Mouse (Mus musculus) myocyte (in vitro differentiated cells): ENCODE measurements around the gene Alkbh7. TPM values are rescaled to one million over a fixed set of nuclear protein-coding genes. Genes with fewer than 3 reads are reported as not detected.

Source experiments
- H3K27me3 ChIP-seq: one replicate; pipeline ENCODE4 v1.6.1; 2011; ENCODE audit not compliant: control insufficient read depth, insufficient read depth, insufficient read length
- H3K36me3 ChIP-seq: one replicate; pipeline ENCODE4 v1.6.1; 2011; ENCODE audit not compliant: control insufficient read depth, insufficient read depth
- H3K4me2 ChIP-seq: one replicate; pipeline ENCODE4 v1.6.1; 2011; ENCODE audit warnings: low read depth, control low read depth
- H3K4me3 ChIP-seq: one replicate; pipeline ENCODE4 v1.5.1; 2011; ENCODE audit warnings: mild to moderate bottlenecking, control low read depth, moderate library complexity
- H3K79me2 ChIP-seq: one replicate; pipeline ENCODE4 v1.6.1; 2011; ENCODE audit not compliant: control insufficient read depth, insufficient read depth
- H3ac ChIP-seq: one replicate; pipeline ENCODE4 v1.6.1; 2011; ENCODE audit not compliant: control insufficient read depth, insufficient read length
- CEBPB ChIP-seq: IDR thresholded peaks from 2 replicates; pipeline ENCODE4 v1.6.1; 2011; ENCODE audit warnings: mild to moderate bottlenecking, moderate library complexity; ENCODE audit not compliant: poor library complexity, insufficient read depth, severe bottlenecking
- E2F4 ChIP-seq: IDR thresholded peaks from one replicate; pipeline ENCODE4 v1.6.1; 2011; ENCODE audit warnings: mild to moderate bottlenecking, control low read depth, moderate library complexity; ENCODE audit not compliant: insufficient read depth
- MAX ChIP-seq: IDR thresholded peaks from one replicate; pipeline ENCODE4 v1.6.1; 2011; ENCODE audit warnings: low read depth, mild to moderate bottlenecking, control low read depth
- MYOD1 ChIP-seq, 3 experiments: IDR thresholded peaks; one replicate each; pipeline ENCODE4 v1.6.1; 2011; ENCODE audit warnings: control low read depth in 2 of 3, low read depth in 2 of 3, mild to moderate bottlenecking in 2 of 3, moderate library complexity in 1 of 3; ENCODE audit not compliant: insufficient read length in 2 of 3, control insufficient read depth in 1 of 3
- MYOG ChIP-seq, 3 experiments: IDR thresholded peaks; one replicate each; pipeline ENCODE4 v1.6.1; 2011; ENCODE audit warnings: control low read depth in 2 of 3, low read depth in 2 of 3, mild to moderate bottlenecking in 2 of 3; ENCODE audit not compliant: insufficient read length in 2 of 3, control insufficient read depth in 1 of 3, insufficient read depth in 1 of 3
- POLR2A ChIP-seq: IDR thresholded peaks from one replicate; pipeline ENCODE4 v1.6.1; 2011; ENCODE audit warnings: low read depth, mild to moderate bottlenecking, control low read depth, moderate library complexity; ENCODE audit not compliant: insufficient read length
- POLR2AphosphoS2 ChIP-seq: IDR thresholded peaks from one replicate; pipeline ENCODE4 v1.6.1; 2011; ENCODE audit warnings: low read depth, control low read depth; ENCODE audit not compliant: insufficient read length
- REST ChIP-seq: IDR thresholded peaks from one replicate; pipeline ENCODE4 v1.6.1; 2011; ENCODE audit warnings: mild to moderate bottlenecking, control low read depth, moderate library complexity; ENCODE audit not compliant: insufficient read depth, insufficient read length
- SRF ChIP-seq: IDR thresholded peaks from one replicate; pipeline ENCODE4 v1.6.1; 2011; ENCODE audit warnings: low read depth; ENCODE audit not compliant: control insufficient read depth, insufficient read length
- TCF12 ChIP-seq: IDR thresholded peaks from one replicate; pipeline ENCODE4 v1.6.1; 2011; ENCODE audit warnings: mild to moderate bottlenecking, control low read depth; ENCODE audit not compliant: poor library complexity, insufficient read depth, severe bottlenecking
- TCF3 ChIP-seq: IDR thresholded peaks from one replicate; pipeline ENCODE4 v1.6.1; 2011; ENCODE audit warnings: low read depth, control low read depth; ENCODE audit not compliant: insufficient read length
- USF1 ChIP-seq: IDR thresholded peaks from one replicate; pipeline ENCODE4 v1.6.1; 2011; ENCODE audit warnings: low read depth, mild to moderate bottlenecking, control low read depth, moderate library complexity
- polyA plus RNA-seq: library from polyadenylated mRNA; unstranded; fragments of >200 nt; fragmentation: generic; extraction: Trizol; gene quantifications from one replicate; pipeline ENCODE4 v1.2.1, GENCODE M21; 2012; ENCODE audit warnings: missing spikeins

Alkbh7 gene
- polyA plus RNA-seq, 1 experiment, result 61.9 TPM

DNA sequence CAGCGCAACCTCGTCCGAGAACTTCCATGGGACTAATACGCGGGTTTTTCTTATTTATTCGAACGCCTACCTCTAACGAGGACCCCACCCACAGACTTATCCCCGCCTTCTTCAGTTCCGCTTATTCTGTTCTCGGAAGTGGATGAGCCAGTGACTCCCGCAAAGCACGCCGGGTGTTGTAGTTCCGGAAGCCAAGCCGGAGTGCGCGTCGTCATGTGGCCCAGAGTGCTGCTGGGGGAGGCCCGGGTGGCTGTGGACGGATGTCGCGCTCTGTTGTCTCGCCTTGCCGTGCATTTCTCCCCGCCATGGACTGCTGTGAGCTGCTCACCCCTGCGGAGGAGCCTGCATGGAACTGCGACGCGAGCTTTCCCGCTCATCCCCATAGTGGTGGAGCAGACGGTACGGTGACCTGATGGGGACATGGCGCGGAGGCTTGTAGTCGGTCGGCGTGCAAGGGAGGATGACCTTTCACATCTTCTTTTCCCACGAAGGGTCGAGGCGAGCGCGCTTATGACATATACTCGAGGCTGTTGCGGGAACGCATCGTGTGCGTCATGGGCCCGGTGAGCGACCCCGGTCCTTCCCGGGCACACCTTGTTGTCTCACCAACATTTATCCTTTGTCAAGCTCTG lies 6.9 kb upstream of the Alkbh7 start, which contains the start of gene Clpp:
Gene Clpp, plus strand, starts transcription at position 191 of the 632 bp plus-strand sequence.
- TF ChIP-seq E2F4 (no peak), POLR2A (peak; percentile 99), SRF (peak; percentile 3), REST (peak; percentile 11), TCF12 (no peak), MYOG (IDR thresholded peaks at IDR 0.05; ENCODE audit: control insufficient read depth in 1 of 3, insufficient read depth in 1 of 3, insufficient read length in 2 of 3, low read depth in 2 of 3) (no peak), USF1 (peak; percentile 67), POLR2AphosphoS2 (peak; percentile 99)
- Histone ChIP-seq H3ac (peak within 1 kb of the TSS; percentile 89), H3K4me2 (peak within 1 kb of the TSS; percentile 99), H3K4me3 (peak within 1 kb of the TSS; percentile 96), H3K79me2 (peaks cover 18% of the 10 kb centered on the region), H3K36me3 (peaks cover 8% of the 10 kb centered on the region), H3K27me3 (no peaks in the 10 kb centered on the region)

DNA sequence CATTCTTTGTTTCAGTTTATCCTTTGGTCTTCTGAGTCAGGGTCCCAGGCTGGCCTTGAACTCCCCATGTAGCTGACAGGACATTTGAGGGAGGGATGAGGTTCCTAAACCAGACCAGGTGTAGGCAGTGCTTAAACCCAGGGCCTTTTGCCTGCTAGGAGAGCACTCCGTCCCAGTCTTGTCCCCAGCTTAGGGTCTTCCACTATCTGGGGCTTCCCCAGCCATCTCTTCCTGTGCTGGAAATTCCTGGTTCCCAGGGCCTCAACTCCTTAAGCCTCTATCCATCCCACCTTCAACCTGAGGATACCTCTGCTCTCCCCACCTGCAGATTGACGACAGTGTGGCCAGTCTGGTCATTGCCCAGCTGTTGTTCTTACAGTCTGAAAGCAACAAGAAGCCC lies 6.2 kb upstream of the Alkbh7 start:
- Histone ChIP-seq H3K4me2 (peak overlapping the region; percentile 81), H3ac (peak overlapping the region; percentile 89), H3K27me3 (no peaks in the 10 kb centered on the region), H3K4me3 (peak overlapping the region; percentile 96), H3K36me3 (peaks cover 8% of the 10 kb centered on the region), H3K79me2 (peaks cover 18% of the 10 kb centered on the region)
- TF ChIP-seq USF1 (no peak), TCF12 (no peak), MAX (no peak), REST (no peak)

DNA sequence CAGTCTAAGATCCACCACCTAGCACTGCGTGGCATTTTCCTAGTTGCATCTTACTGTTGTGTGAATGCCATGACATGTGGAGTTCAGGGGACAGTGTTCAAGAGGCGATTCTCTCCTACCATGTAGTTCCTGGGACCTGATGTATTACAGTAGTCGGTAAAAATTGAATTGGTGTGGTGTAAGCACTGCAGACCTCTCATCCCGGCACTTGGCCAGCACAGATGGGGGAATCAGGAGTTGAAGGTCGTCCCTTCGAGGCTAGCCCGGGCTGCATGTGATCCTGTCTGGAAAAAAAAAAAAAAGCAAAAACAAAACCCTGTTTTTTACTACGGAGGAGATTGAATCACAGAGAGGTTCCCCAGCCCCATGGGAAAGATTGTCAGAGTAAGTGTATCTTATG lies 2.1 kb upstream of the Alkbh7 start:
- TF ChIP-seq REST (no peak), MYOD1 (IDR thresholded peaks at IDR 0.05; ENCODE audit: control insufficient read depth in 1 of 3, insufficient read length in 2 of 3, low read depth in 2 of 3) (no peak), POLR2AphosphoS2 (no peak), CEBPB (no peak), USF1 (no peak), TCF3 (no peak), MAX (no peak), SRF (no peak), POLR2A (no peak), E2F4 (no peak), TCF12 (no peak), MYOG (IDR thresholded peaks at IDR 0.05; ENCODE audit: control insufficient read depth in 1 of 3, insufficient read depth in 1 of 3, insufficient read length in 2 of 3, low read depth in 2 of 3) (no peak)
- Histone ChIP-seq H3K36me3 (peaks cover 8% of the 10 kb centered on the region), H3K4me2 (no peak overlapping the region), H3K79me2 (peaks cover 18% of the 10 kb centered on the region), H3K4me3 (no peak overlapping the region), H3K27me3 (no peaks in the 10 kb centered on the region), H3ac (no peak overlapping the region)

DNA sequence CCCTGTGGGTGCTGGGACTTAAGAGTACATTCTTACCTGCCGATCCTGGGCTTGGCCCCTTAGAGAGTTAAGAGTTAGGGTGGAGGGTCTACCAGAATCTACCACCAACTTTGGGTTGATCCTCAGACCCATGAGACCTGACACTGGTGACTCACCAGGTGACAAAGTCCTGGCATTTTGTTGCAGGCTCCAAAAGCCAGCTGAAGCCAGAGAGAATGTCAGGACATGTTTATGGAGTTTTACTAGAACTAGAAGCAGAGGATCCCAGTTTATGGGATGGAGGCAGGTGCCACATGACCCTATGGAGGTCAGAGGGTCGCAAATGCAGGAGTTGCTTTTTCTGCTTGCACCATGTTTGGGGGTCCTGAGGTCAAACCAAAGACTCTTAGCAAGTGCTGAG lies 633 bp upstream of the Alkbh7 start:
- no peak for TF ChIP-seq POLR2AphosphoS2
- TF ChIP-seq POLR2A, result no peak
- no peak for TF ChIP-seq MAX
- Histone ChIP-seq H3K4me3 (peak overlapping the region; percentile 36), H3ac (no peak overlapping the region), H3K4me2 (no peak overlapping the region), H3K36me3 (peaks cover 8% of the 10 kb centered on the region), H3K27me3 (no peaks in the 10 kb centered on the region), H3K79me2 (peaks cover 5% of the 10 kb centered on the region)

DNA sequence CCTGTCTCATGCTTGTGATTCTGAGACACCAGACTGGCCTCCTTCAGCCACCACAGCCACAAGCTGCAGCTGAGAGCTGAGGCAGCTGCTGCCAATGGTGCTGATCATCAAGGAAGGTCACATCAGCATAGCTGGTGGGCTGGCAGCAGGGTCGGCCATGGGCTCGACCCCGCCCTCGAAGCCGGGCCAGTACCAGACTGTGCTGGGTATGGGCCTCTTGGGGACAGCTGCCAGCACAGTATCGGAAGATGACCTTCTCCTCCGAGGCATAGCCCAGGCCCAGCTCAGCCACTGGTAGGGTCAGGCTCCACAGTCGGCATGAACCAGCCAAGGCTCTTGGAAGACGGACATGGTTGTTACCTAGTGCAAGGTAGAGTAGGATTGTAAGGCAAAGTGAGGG lies 2.3 kb downstream of the Alkbh7 start:
- no peaks in the 10 kb centered on the region for H3K36me3 ChIP-seq
- no peak for TF ChIP-seq USF1
- TF ChIP-seq REST, result no peak
- no peak for TF ChIP-seq POLR2A
- no peak for TF ChIP-seq E2F4
- no peak for TF ChIP-seq SRF
- TF ChIP-seq CEBPB, result no peak
- TF ChIP-seq MYOG (IDR thresholded peaks at IDR 0.05; ENCODE audit: control insufficient read depth in 1 of 3, insufficient read depth in 1 of 3, insufficient read length in 2 of 3, low read depth in 2 of 3), result peak in 2 of 3 experiments; percentile 61 to 90
- no peak for TF ChIP-seq TCF12
- TF ChIP-seq MYOD1 (IDR thresholded peaks at IDR 0.05; ENCODE audit: control insufficient read depth in 1 of 3, insufficient read length in 2 of 3, low read depth in 2 of 3), result peak in 2 of 3 experiments; percentile 58 to 81
- peak; percentile 33 for TF ChIP-seq TCF3
- H3K4me3 ChIP-seq, result no peak overlapping the region
- H3K4me2 ChIP-seq, result no peak overlapping the region
- no peaks in the 10 kb centered on the region for H3K79me2 ChIP-seq
- no peaks in the 10 kb centered on the region for H3K27me3 ChIP-seq
- no peak overlapping the region for H3ac ChIP-seq
